Comparison of ENCODE assay signal across 22 mouse cellular contexts in the genomic region with DNA sequence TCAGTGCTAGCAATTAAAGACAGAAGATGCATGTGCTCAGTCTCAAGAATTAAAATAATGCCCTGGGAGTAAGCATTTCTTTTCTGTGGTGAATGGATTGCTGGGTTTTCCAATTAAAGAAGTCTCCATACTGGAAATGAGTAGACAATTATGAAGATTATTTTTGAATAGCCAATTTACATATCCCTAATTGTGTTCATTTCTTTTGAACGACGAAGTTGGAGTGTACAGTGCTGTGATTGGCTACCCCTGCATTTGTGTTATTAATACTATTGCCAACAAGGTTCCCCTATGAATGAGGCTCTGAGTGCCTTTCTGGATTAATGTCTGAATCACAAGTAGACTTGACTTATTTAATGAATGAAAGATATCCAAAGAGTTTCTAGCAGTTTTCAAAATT.
A peak's percentile ranks its signal among the peaks of the same experiment; 100 is the strongest.
DNase-seq lines count a peak whose midpoint lies in the region; ATAC-seq and TF ChIP-seq lines count a peak whose summit lies in the region.
"Had no signal": no experiment of that assay in that cellular context is flagged by ENCODE, and none has a peak within 500 bp of the region (broad histone marks: within the 10 kb centered on the region; RNA-seq: fewer than 3 reads in every experiment).

No protein-coding gene starts in this region.

- TF ChIP-seq CTCF in brain, embryonic 14.5 days (IDR thresholded peaks at IDR 0.05; ENCODE audit: borderline replicate concordance, extremely low read depth, insufficient read depth, insufficient read length): no peak

- DNase-seq in forebrain, embryonic 14.5 days (ENCODE audit: low spot score): peak; percentile 40
- peak; percentile 26 for DNase-seq in retina, postnatal 1 day
- DNase-seq in retina, embryonic 14.5 days (ENCODE audit: low spot score): no peak
- DNase-seq in brain, embryonic 14.5 days (ENCODE audit: low read depth): peak; percentile 64
- DNase-seq in right cerebral cortex, postnatal 10 days (ENCODE audit: low spot score in 2 of 2): no peak
- DNase-seq: adrenal gland, adult 8-10 months; adrenal gland, postnatal 14 days; adrenal gland, postnatal 36 days; cerebellum, adult 11 months; cerebellum, adult 18-20 months; cerebellum, adult 8-10 months; cerebellum, adult 9-11 months; cerebellum, postnatal 14 days; cerebellum, postnatal 36 days; embryo, embryonic 11 days; forebrain, postnatal 0 days had no signal

- H3K9ac ChIP-seq in forebrain, embryonic 14.5 days (ENCODE audit: low read length): no peak overlapping the region
- H3K9ac ChIP-seq in forebrain, embryonic 12.5 days: no peak overlapping the region
- H3K9ac ChIP-seq: embryonic facial prominence, embryonic 13.5 days; embryonic facial prominence, embryonic 15.5 days; forebrain, postnatal 0 days had no signal

- H3K4me2 ChIP-seq in forebrain, embryonic 14.5 days (ENCODE audit: low read length): no peak overlapping the region
- H3K4me2 ChIP-seq in forebrain, embryonic 12.5 days: no peak overlapping the region
- H3K4me2 ChIP-seq: embryonic facial prominence, embryonic 13.5 days; embryonic facial prominence, embryonic 15.5 days had no signal

- peaks cover 5% of the 10 kb centered on the region for H3K4me1 ChIP-seq in forebrain, embryonic 14.5 days (ENCODE audit: control insufficient read depth, insufficient read depth, low read length)
- no peaks in the 10 kb centered on the region for H3K4me1 ChIP-seq in forebrain, embryonic 12.5 days
- H3K4me1 ChIP-seq: embryonic facial prominence, embryonic 13.5 days; embryonic facial prominence, embryonic 15.5 days had no signal

- no peak overlapping the region for H3K4me3 ChIP-seq in forebrain, embryonic 14.5 days (ENCODE audit: low read depth, low read length)
- no peak overlapping the region for H3K4me3 ChIP-seq in forebrain, embryonic 12.5 days (replicated peaks)
- H3K4me3 ChIP-seq: embryonic facial prominence, embryonic 13.5 days; embryonic facial prominence, embryonic 15.5 days; erythroblast, embryonic 14.5 days had no signal

- no peaks in the 10 kb centered on the region for H3K27me3 ChIP-seq in forebrain, embryonic 14.5 days (replicated peaks; ENCODE audit: control insufficient read depth, insufficient read depth, low read length)
- no peaks in the 10 kb centered on the region for H3K27me3 ChIP-seq in forebrain, embryonic 12.5 days
- H3K27me3 ChIP-seq: embryonic facial prominence, embryonic 13.5 days; embryonic facial prominence, embryonic 15.5 days; Patski had no signal

- no peak for TF ChIP-seq POLR2A in brain, embryonic 14.5 days (IDR thresholded peaks at IDR 0.05; ENCODE audit: borderline replicate concordance, extremely low read depth, insufficient read depth, insufficient read length, poor library complexity, severe bottlenecking)

- 29% methylated on average over 2 of the region's 2 CpGs for WGBS in forebrain, embryonic 14.5 days
- WGBS in forebrain, embryonic 12.5 days: 57% methylated on average over 2 of the region's 2 CpGs

- no peaks in the 10 kb centered on the region for H3K9me3 ChIP-seq in forebrain, embryonic 14.5 days (replicated peaks; ENCODE audit: control insufficient read depth, low read length)
- no peaks in the 10 kb centered on the region for H3K9me3 ChIP-seq in forebrain, embryonic 12.5 days
- H3K9me3 ChIP-seq: embryonic facial prominence, embryonic 13.5 days; embryonic facial prominence, embryonic 15.5 days had no signal

- H3K27ac ChIP-seq in forebrain, embryonic 14.5 days (ENCODE audit: low read depth, low read length): no peak overlapping the region
- no peak overlapping the region for H3K27ac ChIP-seq in forebrain, embryonic 12.5 days
- H3K27ac ChIP-seq: embryonic facial prominence, embryonic 13.5 days; embryonic facial prominence, embryonic 15.5 days had no signal

- no peaks in the 10 kb centered on the region for H3K36me3 ChIP-seq in forebrain, embryonic 14.5 days (ENCODE audit: control insufficient read depth, insufficient read depth, low read length)
- H3K36me3 ChIP-seq in forebrain, embryonic 12.5 days (replicated peaks): no peaks in the 10 kb centered on the region
- H3K36me3 ChIP-seq: embryonic facial prominence, embryonic 13.5 days; embryonic facial prominence, embryonic 15.5 days had no signal

- ATAC-seq in forebrain, embryonic 14.5 days: peak; percentile 68
- ATAC-seq in forebrain, embryonic 12.5 days (ENCODE audit: low FRiP score): no peak
- ATAC-seq: activated CD4-positive, CD25-positive, alpha-beta regulatory T cell, adult 4 months; forebrain, postnatal 0 days; Patski had no signal

Comparison
In these comparisons a context has a peak if more than half of its experiments do, and no peak if none do; other contexts are left out.
1. DNase-seq: peak in forebrain, embryonic 14.5 days (single experiment), retina, postnatal 1 day (single experiment) and brain, embryonic 14.5 days (single experiment); none in retina, embryonic 14.5 days (single experiment) and right cerebral cortex, postnatal 10 days (0 of 2).